Mouse (Mus musculus): Measurements from ENCODE around the gene Clcnka. TPM values are rescaled to one million over a fixed set of nuclear protein-coding genes. Genes with fewer than 3 reads are reported as not detected.

Gene Clcnka
- polyA plus RNA-seq, 1 experiment from 2014 or later, result 0.65 TPM

DNA sequence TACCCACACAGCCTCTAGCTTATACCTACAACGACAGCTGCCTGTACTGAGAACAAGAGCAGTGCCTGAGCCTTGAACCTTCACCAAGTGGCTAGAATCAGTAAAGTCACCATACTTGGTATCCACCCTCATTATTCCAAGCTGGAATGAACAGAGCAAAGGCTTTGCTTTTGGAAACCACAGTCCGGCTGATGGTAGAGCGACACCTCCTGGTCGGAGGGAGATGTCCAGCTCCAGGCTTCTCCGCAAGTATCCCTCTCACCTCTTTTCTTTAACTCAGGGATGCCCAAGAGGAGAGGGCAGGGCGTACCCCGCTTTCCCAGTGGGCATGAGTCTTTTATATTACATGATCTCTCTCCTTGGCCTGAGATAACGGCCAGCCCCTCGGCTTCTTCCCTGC is 31.3 kb upstream of the Clcnka start:
- peaks cover 12% of the 10 kb centered on the region for H3K4me1 ChIP-seq (replicated peaks)
- H3K4me2 ChIP-seq, result no peak overlapping the region
- H3K9ac ChIP-seq, result no peak overlapping the region
- no peaks in the 10 kb centered on the region for H3K36me3 ChIP-seq
- ATAC-seq (ENCODE audit: low FRiP score, low read depth), result no peak
- H3K4me3 ChIP-seq, result no peak overlapping the region
- 51% methylated on average over 9 of the region's 9 CpGs for WGBS
- 0 out of 2 replicates have a peak, but pooled peaks cover 2% of the 10 kb centered on the region for H3K27me3 ChIP-seq
- no peak overlapping the region for H3K27ac ChIP-seq (replicated peaks)
- no peaks in the 10 kb centered on the region for H3K9me3 ChIP-seq

DNA sequence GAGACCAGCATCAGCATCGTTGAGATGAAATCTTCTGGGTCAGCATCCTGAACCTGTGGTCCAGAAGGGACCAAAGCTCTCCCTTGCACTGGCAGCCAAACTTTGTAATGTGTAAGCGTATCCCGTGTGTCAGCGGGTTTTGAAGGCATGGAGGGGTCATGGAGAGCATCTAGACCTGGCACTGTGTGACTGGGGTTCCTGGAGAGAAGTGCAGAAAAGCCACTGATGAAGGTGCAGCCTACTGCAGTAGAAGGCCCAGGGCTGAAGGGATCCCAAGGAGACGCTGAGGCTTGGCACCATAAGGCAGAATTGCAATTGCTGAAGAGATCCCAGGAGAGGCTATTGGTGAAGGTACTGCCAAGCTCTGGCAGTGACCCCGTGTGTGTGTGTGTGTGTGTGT is 30.9 kb upstream of the Clcnka start:
- H3K27ac ChIP-seq (replicated peaks), result no peak overlapping the region
- no peak overlapping the region for H3K4me3 ChIP-seq
- no peak overlapping the region for H3K9ac ChIP-seq
- 0 out of 2 replicates have a peak, but pooled peaks cover 3% of the 10 kb centered on the region for H3K27me3 ChIP-seq
- no peaks in the 10 kb centered on the region for H3K36me3 ChIP-seq
- peaks cover 12% of the 10 kb centered on the region for H3K4me1 ChIP-seq (replicated peaks)
- H3K9me3 ChIP-seq, result no peaks in the 10 kb centered on the region
- no peak overlapping the region for H3K4me2 ChIP-seq
- WGBS, result 79% methylated on average over 6 of the region's 6 CpGs
- no peak for ATAC-seq (ENCODE audit: low FRiP score, low read depth)

DNA sequence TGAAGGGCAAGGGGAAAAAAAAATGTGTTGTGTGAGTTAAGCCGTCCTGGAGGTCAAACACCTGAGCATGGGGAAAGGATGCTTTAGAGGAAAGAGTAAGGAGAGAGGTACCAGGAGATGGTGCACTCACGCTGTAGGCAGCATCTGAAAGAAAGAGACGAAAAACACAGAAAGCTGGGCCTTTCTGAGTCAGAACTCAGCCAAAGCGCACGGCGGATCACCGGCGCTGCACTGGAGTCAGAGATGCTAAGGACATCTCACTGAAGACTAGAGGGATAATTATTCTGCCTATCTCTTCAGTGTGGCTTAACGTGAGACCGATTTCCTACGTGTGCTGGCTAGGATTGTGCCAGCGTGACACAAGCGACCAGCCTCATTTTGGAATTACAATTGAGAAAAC is 29.4 kb upstream of the Clcnka start:
- WGBS, result 88% methylated on average over 13 of the region's 13 CpGs
- no peaks in the 10 kb centered on the region for H3K36me3 ChIP-seq
- no peaks in the 10 kb centered on the region for H3K9me3 ChIP-seq
- no peak overlapping the region for H3K4me2 ChIP-seq
- H3K4me1 ChIP-seq (replicated peaks), result peaks cover 12% of the 10 kb centered on the region
- no peak overlapping the region for H3K4me3 ChIP-seq
- H3K27me3 ChIP-seq, result 0 out of 2 replicates have a peak, but pooled peaks cover 6% of the 10 kb centered on the region
- H3K9ac ChIP-seq, result no peak overlapping the region
- H3K27ac ChIP-seq (replicated peaks), result no peak overlapping the region
- no peak for ATAC-seq (ENCODE audit: low FRiP score, low read depth)

DNA sequence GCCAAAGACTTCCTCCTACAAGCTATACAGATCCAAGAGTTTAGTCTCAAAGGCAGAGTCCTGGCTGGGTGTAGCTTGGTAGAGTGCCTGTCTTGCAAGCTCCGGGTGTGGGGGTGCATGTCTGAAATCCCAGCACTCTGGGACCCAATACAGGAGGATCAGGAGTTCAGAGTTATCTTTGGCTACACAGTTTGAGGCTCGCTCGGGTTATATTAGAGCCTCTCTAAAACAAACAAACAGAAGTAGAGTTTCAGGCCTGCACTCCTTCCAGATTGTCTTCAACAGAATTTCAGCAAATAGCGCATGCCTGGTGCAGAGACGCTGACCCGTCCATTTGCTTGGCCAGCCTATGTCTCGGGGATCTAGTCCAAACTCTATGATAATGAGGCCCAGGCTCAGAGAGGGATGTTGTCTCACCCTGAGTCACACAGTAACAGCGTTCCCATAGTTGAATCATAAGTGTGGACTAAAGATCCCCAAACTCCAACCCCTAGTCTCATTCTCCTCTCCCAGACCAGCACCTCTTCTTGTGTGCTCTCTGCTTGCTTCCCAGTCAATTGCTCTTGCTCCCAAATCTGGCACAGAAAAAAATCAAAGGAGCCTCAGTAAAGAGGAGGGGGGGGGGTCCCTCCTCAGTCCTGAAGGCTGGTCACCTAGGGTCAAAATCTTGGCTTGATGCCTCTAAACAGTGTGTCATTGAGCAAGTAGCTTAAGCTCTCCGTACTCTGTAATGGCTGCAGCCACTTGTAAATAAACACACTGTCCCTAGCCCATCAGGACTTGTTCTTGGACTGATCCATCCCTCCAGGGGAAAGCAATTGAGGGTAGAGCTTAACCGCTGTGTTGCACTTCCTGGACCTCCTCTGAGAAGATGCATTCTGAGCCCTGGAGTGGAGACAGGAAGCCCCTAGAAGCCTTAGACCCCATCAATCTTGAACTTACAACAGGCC is 28.5 kb upstream of the Clcnka start:
- peak overlapping the region; percentile 80 for H3K4me2 ChIP-seq
- ATAC-seq (ENCODE audit: low FRiP score, low read depth), result no peak
- WGBS, result 82% methylated on average over 10 of the region's 10 CpGs
- no peak overlapping the region for H3K9ac ChIP-seq
- H3K27me3 ChIP-seq, result 0 out of 2 replicates have a peak, but pooled peaks cover 6% of the 10 kb centered on the region
- 0 out of 2 replicates have a peak overlapping the region, but pooled peaks have one; percentile 47 for H3K4me3 ChIP-seq
- H3K36me3 ChIP-seq, result no peaks in the 10 kb centered on the region
- no peaks in the 10 kb centered on the region for H3K9me3 ChIP-seq
- H3K4me1 ChIP-seq (replicated peaks), result peaks cover 12% of the 10 kb centered on the region
- 0 out of 2 replicates have a peak overlapping the region, but pooled peaks have one; percentile 19 for H3K27ac ChIP-seq (replicated peaks)

DNA sequence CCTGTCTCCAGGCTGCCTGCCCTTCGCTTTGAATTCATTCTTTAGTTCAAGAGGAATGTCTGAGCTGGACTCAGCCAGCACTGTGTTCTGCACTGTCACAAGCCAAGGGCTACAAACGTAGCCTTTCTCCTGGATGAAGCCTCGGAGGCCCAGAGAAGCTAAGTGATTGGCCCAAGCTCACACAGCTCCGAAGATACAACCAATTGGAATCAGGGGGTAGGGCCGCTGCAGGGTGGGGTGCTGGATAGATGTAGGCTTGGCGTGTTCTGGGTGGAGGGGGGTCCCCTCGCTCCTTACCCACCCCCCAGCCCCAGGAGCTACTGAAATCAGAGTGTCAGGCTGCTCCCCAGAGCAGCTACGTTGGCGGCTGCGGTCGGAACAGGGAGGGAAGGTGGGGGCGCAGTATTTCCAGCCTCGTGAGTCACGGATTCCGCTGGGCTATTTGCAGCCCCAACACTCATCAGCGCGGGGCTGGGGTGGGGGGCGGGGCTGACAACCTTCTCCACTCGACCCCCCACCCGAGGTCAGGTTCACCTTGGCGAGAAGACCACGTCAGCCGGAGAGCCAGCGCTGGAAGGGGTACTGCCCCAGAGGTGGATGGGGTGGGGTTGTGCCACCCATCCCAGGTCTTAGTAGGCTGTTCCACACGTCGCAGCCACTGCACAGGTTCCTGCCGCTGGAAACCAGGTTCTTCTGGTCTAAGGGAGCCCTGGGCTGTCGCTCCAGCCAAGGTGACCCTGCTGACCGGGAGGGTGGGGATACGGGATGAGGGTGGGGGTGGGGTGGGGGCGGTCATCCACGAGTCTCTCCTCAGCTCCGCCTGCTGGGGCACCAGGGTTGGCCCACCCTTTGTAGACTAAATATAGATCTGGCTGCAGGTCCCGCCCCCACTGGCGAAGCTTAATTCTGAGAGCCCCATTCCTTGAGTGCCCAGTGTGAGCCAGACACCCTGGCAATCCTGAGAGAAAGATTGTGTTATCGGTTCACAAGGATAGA is 27.3 kb upstream of the Clcnka start:
- H3K4me1 ChIP-seq (replicated peaks), result peaks cover 17% of the 10 kb centered on the region
- peak overlapping the region; percentile 80 for H3K4me2 ChIP-seq
- no peaks in the 10 kb centered on the region for H3K36me3 ChIP-seq
- H3K27ac ChIP-seq (replicated peaks), result peak overlapping the region; percentile 66
- 3% methylated on average over 36 of the region's 36 CpGs for WGBS
- ATAC-seq (ENCODE audit: low FRiP score, low read depth), result peak; percentile 94
- no peaks in the 10 kb centered on the region for H3K9me3 ChIP-seq
- 0 out of 2 replicates have a peak, but pooled peaks cover 6% of the 10 kb centered on the region for H3K27me3 ChIP-seq
- peak overlapping the region; percentile 59 for H3K9ac ChIP-seq
- peak overlapping the region; percentile 47 for H3K4me3 ChIP-seq

DNA sequence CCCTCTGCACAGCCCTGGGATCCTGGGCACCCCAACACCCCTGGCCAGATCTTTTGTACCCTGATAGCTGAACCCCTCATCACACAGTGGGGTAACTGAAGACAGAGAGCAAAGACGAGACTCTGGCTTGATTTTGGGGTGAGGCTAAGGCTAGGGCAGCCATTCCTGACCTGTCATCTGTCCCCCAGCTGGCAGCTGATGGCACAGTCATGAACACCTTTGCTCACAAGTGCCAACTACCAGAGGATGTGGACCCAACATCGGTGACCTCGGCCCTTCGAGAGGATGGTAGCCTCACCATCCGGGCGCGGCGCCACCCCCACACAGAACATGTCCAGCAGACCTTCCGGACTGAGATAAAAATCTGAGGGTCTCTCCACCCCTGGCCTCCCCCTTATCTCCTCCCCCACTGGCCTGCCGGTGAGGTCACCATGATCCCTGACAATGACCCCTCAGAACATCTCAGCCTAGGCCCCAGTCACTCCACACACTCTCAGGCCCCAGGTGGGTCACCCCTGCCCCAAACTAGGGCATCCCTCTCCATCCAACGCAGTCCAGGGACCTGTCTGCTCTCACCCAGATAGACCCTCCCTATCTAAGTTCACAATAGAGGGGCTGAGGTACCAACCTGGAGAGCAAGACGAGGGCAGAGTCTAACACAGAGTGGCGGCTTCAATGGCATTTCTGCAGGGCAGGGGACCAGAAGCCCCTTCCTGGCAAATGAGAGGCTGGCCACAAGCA is 25.3 kb upstream of the Clcnka start:
- ATAC-seq (ENCODE audit: low FRiP score, low read depth), result no peak
- no peaks in the 10 kb centered on the region for H3K36me3 ChIP-seq
- H3K9me3 ChIP-seq, result no peaks in the 10 kb centered on the region
- 0 out of 2 replicates have a peak, but pooled peaks cover 6% of the 10 kb centered on the region for H3K27me3 ChIP-seq
- 87% methylated on average over 13 of the region's 13 CpGs for WGBS
- no peak overlapping the region for H3K4me2 ChIP-seq
- H3K9ac ChIP-seq, result no peak overlapping the region
- H3K27ac ChIP-seq (replicated peaks), result no peak overlapping the region
- no peak overlapping the region for H3K4me3 ChIP-seq
- peaks cover 17% of the 10 kb centered on the region for H3K4me1 ChIP-seq (replicated peaks)

DNA sequence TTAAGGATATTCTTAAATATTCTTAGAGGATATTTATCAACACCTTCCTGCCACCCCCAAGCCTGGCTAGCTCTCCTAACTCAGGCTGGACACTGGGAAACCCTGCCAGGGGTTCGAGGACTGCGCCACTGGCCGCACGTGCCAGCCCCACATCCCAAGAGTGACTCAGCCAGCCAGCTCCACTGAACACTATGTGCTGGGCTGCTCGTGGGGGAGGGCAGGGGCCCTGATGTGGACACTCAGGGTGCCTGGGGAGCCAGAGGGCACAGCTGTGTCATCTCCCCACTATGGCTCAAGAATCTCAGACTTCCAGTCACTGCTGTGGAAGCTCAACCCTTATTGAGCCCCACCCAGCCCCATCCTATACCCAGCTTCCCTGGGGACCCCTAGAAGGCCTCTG is 24.8 kb upstream of the Clcnka start:
- Histone ChIP-seq H3K4me1 (replicated peaks) (peaks cover 17% of the 10 kb centered on the region), H3K27me3 (0 out of 2 replicates have a peak, but pooled peaks cover 6% of the 10 kb centered on the region), H3K27ac (replicated peaks) (no peak overlapping the region), H3K9me3 (no peaks in the 10 kb centered on the region), H3K36me3 (no peaks in the 10 kb centered on the region), H3K4me2 (no peak overlapping the region), H3K9ac (no peak overlapping the region), H3K4me3 (no peak overlapping the region)
- no peak for ATAC-seq (ENCODE audit: low FRiP score, low read depth)
- 84% methylated on average over 5 of the region's 5 CpGs for WGBS

DNA sequence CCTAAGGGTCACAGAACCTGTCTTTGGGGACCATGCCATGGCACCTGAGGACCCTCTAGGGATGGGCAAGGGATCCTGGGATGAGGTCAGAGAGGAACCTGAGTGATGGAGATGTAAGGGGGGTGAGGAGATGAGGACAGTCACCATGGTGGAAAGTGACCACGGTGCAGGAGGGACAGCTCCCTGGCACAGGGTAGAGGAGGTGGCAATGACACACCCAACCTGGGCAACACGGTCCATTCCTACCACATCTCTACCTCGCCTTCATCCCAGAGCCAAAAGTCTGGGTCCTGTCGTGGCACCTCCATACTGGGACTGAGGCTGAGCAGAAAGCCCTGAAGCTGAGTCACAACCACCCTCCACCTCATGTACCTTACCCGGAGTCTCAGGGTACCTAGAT is 24.3 kb upstream of the Clcnka start:
- WGBS, result 87% methylated on average over 5 of the region's 5 CpGs

DNA sequence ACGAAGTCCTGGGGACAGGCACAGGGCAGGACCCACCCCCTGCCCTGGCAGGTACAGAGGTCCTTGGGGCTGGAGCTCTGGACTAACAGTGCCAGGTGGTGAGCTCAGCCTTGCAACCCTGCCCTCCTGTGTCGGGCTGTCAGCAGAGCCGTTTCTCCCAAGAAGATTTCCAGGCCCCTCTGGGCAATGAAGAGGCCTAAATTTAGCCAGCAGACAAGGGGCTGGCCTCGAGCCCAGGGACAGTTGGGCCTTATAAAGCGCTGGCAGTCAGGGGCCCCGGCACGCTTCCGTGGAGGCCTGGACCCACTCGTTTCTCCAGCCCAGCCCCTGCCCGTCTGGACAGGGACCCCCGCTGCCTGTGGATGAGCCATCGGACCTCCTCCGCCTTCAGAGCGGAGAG is 22.9 kb upstream of the Clcnka start:
- H3K4me2 ChIP-seq, result no peak overlapping the region
- WGBS, result 62% methylated on average over 14 of the region's 14 CpGs
- ATAC-seq (ENCODE audit: low FRiP score, low read depth), result no peak

More for the DNA sequence above, 24.3 kb upstream of the Clcnka start:
- Histone ChIP-seq H3K27ac (replicated peaks) (no peak overlapping the region), H3K9me3 (no peaks in the 10 kb centered on the region), H3K36me3 (no peaks in the 10 kb centered on the region), H3K4me3 (no peak overlapping the region), H3K4me1 (replicated peaks) (peaks cover 17% of the 10 kb centered on the region), H3K27me3 (0 out of 2 replicates have a peak, but pooled peaks cover 6% of the 10 kb centered on the region), H3K4me2 (no peak overlapping the region), H3K9ac (no peak overlapping the region)
- no peak for ATAC-seq (ENCODE audit: low FRiP score, low read depth)

DNA sequence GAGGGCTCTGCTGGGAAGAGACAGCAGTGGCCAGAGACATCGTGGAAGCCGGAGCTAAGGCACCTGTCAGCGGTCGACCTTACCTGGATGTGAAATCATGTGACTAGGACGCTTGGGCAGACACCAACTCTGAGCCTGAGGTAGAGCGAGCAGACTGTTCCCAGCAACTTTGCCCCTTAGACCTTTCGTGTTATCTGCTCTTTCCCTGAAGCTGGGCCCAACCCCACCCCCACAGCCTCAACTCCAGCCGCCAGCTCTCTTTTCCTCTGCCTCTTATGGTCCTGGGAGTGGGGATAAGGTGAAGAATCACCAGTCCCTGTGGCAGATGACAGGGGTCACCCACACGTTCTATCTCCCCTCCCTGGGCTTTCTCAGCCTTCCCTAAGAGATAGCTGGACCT is 22.4 kb upstream of the Clcnka start:
- no peak for ATAC-seq (ENCODE audit: low FRiP score, low read depth)
- Histone ChIP-seq H3K9ac (no peak overlapping the region), H3K4me1 (replicated peaks) (peaks cover 15% of the 10 kb centered on the region), H3K4me2 (no peak overlapping the region), H3K4me3 (no peak overlapping the region), H3K9me3 (no peaks in the 10 kb centered on the region), H3K36me3 (no peaks in the 10 kb centered on the region), H3K27ac (replicated peaks) (no peak overlapping the region), H3K27me3 (0 out of 2 replicates have a peak, but pooled peaks cover 6% of the 10 kb centered on the region)
- WGBS, result 60% methylated on average over 9 of the region's 9 CpGs

More for the DNA sequence above, 22.9 kb upstream of the Clcnka start:
- Histone ChIP-seq H3K9me3 (no peaks in the 10 kb centered on the region), H3K4me3 (no peak overlapping the region), H3K4me1 (replicated peaks) (peaks cover 17% of the 10 kb centered on the region), H3K27me3 (0 out of 2 replicates have a peak, but pooled peaks cover 6% of the 10 kb centered on the region), H3K9ac (no peak overlapping the region), H3K27ac (replicated peaks) (no peak overlapping the region), H3K36me3 (no peaks in the 10 kb centered on the region)

Data from hindbrain, embryonic 15.5 days (tissue).